Mouse (Mus musculus) urinary bladder, adult 2 months (tissue): Measurements from ENCODE around the gene Sdr39u1. TPM values are rescaled to one million over a fixed set of nuclear protein-coding genes. Genes with fewer than 3 reads are reported as not detected.

Experiments used
- DNase-seq: peaks from one replicate; pipeline ENCODE4 v3.0.0; 2022; ENCODE audit warnings: low spot score
- polyA plus RNA-seq: library from polyadenylated mRNA; depleted of rRNA; stranded (reverse); fragments of >200 nt; gene quantifications from 2 replicates; pipeline ENCODE4 v1.2.3, GENCODE M21; 2012; rRNA removed

Gene Sdr39u1
- polyA plus RNA-seq, 1 experiment = 63.6 TPM

- DNase-seq = no peak
Observed at GRCm38 (mm10) chr14:55854406-55855100, 45.5 kb downstream of the Sdr39u1 start.

GRCm38 (mm10) chr14:55853621-55854285 lies 46.3 kb downstream of the Sdr39u1 start, which contains the start of gene Nynrin:
Gene Nynrin (plus strand): TSS chr14:55854010.
- DNase-seq = peak; percentile 49

- no peak for DNase-seq
Observed at GRCm38 (mm10) chr14:55852646-55853551, 47.2 kb downstream of the Sdr39u1 start.

- no peak for DNase-seq
Observed at GRCm38 (mm10) chr14:55850885-55851284, 49.2 kb downstream of the Sdr39u1 start.

Other genes with a start within 250 kb of the Sdr39u1 start
- 37.0 and 42.4 TPM in 2 replicates for gene Mdp1, start 239.8 kb downstream of the Sdr39u1 start, polyA plus RNA-seq
- gene Gmpr2, start 228.4 kb downstream of the Sdr39u1 start, polyA plus RNA-seq = 28.1 and 32.9 TPM in 2 replicates
- gene Nedd8, start 228.2 kb downstream of the Sdr39u1 start, polyA plus RNA-seq = 250 and 278 TPM in 2 replicates
- gene Tinf2, start 218.5 kb downstream of the Sdr39u1 start, polyA plus RNA-seq = 19.2 and 22.9 TPM in 2 replicates
- gene Tgm1, start 186.4 kb downstream of the Sdr39u1 start, polyA plus RNA-seq = 1.1 and 1.4 TPM in 2 replicates
- 25.9 and 34.6 TPM in 2 replicates for gene Rabggta, start 178.0 kb downstream of the Sdr39u1 start, polyA plus RNA-seq
- gene Dhrs1, start 154.6 kb downstream of the Sdr39u1 start, polyA plus RNA-seq = 75.5 and 83.1 TPM in 2 replicates
- gene Nop9, start 154.6 kb downstream of the Sdr39u1 start, polyA plus RNA-seq = 13.8 TPM in 2 replicates
- gene Cideb, start 141.8 kb downstream of the Sdr39u1 start, polyA plus RNA-seq = 0.18 and 0.25 TPM in 2 replicates
- 0.06 TPM in 2 replicates for gene Ltb4r2, start 138.9 kb downstream of the Sdr39u1 start, polyA plus RNA-seq
- 1.6 and 1.7 TPM in 2 replicates for gene Ltb4r1, start 134.3 kb downstream of the Sdr39u1 start, polyA plus RNA-seq
- gene Adcy4, start 116.2 kb downstream of the Sdr39u1 start, polyA plus RNA-seq = 7.2 and 9.4 TPM in 2 replicates
- gene Ripk3, start 111.4 kb downstream of the Sdr39u1 start, polyA plus RNA-seq = 7.0 and 8.9 TPM in 2 replicates
- gene Nfatc4, start 77.1 kb downstream of the Sdr39u1 start, polyA plus RNA-seq = 37.9 and 44.3 TPM in 2 replicates
- gene Nynrin, start 46.3 kb downstream of the Sdr39u1 start, polyA plus RNA-seq = 6.2 and 11.2 TPM in 2 replicates
- gene Cbln3, start 15.9 kb downstream of the Sdr39u1 start, polyA plus RNA-seq = 0.22 and 0.45 TPM in 2 replicates
- 26.2 and 26.8 TPM in 2 replicates for gene Khnyn, start 15.3 kb downstream of the Sdr39u1 start, polyA plus RNA-seq
- 8.6 and 9.9 TPM in 2 replicates for gene Cma1, start 44.4 kb upstream of the Sdr39u1 start, polyA plus RNA-seq
- gene Cma2, start 50.7 kb upstream of the Sdr39u1 start, polyA plus RNA-seq = 0.07 TPM in 1 of 2 replicates, not detected in the other
- not detected in 2 replicates for gene Mcpt1, start 117.7 kb upstream of the Sdr39u1 start, polyA plus RNA-seq
- gene Mcpt9, start 130.2 kb upstream of the Sdr39u1 start, polyA plus RNA-seq = not detected in 2 replicates
- gene Mcpt2, start 141.7 kb upstream of the Sdr39u1 start, polyA plus RNA-seq = 0.06 TPM in 1 of 2 replicates, not detected in the other
- gene Mcpt4, start 162.0 kb upstream of the Sdr39u1 start, polyA plus RNA-seq = 6.3 and 8.4 TPM in 2 replicates
- gene Mcpt8, start 185.0 kb upstream of the Sdr39u1 start, polyA plus RNA-seq = not detected in 2 replicates
- 0.08 TPM in 1 of 2 replicates, not detected in the other for gene Ctsg, start 202.3 kb upstream of the Sdr39u1 start, polyA plus RNA-seq
- gene Gzme, start 220.3 kb upstream of the Sdr39u1 start, polyA plus RNA-seq = not detected in 2 replicates
- gene Gzmd, start 232.3 kb upstream of the Sdr39u1 start, polyA plus RNA-seq = not detected in 2 replicates